Mouse (Mus musculus) cerebellum, adult 2 months (tissue): ENCODE measurements around the gene Lexm. TPM values are rescaled to one million over a fixed set of nuclear protein-coding genes. Genes with fewer than 3 reads are reported as not detected.

ENCODE experiments used
- DNase-seq, 2 experiments: peaks; one replicate each; pipeline ENCODE4 v3.0.0; 2021
- H3K27ac ChIP-seq: fragments of 200-500 bp; 2 replicates; pipeline ENCODE4 v1.5.1; 2012; ENCODE audit warnings: low read length, control low read depth, inconsistent platforms; ENCODE audit not compliant: insufficient read depth
- H3K27me3 ChIP-seq: fragments of 200-500 bp; 2 replicates; pipeline ENCODE4 v1.6.1; 2012; ENCODE audit warnings: inconsistent platforms, mild to moderate bottlenecking, low read length, moderate library complexity; ENCODE audit not compliant: control insufficient read depth, insufficient read depth
- H3K4me1 ChIP-seq: fragments of 200-500 bp; 2 replicates; pipeline ENCODE4 v1.6.1; 2011; ENCODE audit warnings: low read length; ENCODE audit not compliant: control insufficient read depth, insufficient read depth
- H3K4me3 ChIP-seq: fragments of 200-500 bp; replicated peaks from 2 replicates; pipeline ENCODE3; 2011; ENCODE audit warnings: mild to moderate bottlenecking, low read depth, low read length, control low read depth; ENCODE audit not compliant: insufficient read depth
- CTCF ChIP-seq: fragments of 200-500 bp; IDR thresholded peaks from 2 replicates; pipeline ENCODE4 v1.5.1; 2011; ENCODE audit warnings: low read depth, mild to moderate bottlenecking, control low read depth, low read length, moderate library complexity, borderline replicate concordance; ENCODE audit not compliant: insufficient read depth
- POLR2A ChIP-seq: fragments of 200-500 bp; IDR thresholded peaks from 2 replicates; pipeline ENCODE4 v1.6.1; 2011; ENCODE audit warnings: low read length, control low read depth, borderline replicate concordance; ENCODE audit not compliant: insufficient read depth
- WGBS: fragments of 180-500 bp; shearing (Covaris S2); methylation state at CpG from one replicate; pipeline ENCODE4 v1.1.7; 2018; 5-methylcytosine and 5-hydroxymethylcytosine counted together
- polyA plus RNA-seq: library from polyadenylated mRNA; depleted of rRNA; stranded (reverse); fragments of >200 nt; gene quantifications from 2 replicates; pipeline ENCODE4 v1.2.3, GENCODE M21; 2012

Gene Lexm
- polyA plus RNA-seq, 1 experiment: 0.15 TPM

DNA sequence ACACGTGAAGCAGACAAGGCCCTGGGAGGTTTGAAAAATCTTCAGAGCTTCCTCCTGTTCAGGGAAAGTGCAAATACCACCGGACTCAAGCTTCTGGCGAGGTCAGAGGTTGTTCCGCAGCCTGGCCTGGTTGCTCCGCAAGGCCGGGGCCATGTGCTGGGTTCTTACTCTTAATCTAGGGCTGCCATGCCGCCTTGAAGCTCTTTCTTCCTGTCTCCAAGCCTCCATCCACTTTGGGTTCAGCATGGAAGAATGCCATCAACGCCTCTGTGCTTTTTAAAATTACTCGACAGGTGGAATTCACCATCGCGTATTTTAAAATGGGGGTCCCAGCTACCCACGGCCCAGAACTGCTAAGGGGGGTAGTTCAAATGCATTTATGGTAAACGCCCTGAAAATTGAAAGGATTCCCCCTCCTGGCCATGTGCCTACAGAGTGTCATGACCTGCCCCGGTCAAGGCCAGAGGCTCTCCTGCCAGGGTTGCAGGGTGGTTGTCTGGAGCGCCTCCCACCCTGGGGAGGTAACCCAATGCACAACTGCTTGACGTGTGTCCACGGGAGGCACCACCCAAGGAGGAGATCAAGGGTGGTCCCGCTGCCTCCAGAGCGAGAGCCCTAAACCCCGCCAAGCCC is 56.7 kb downstream of the Lexm start:
- no peaks in the 10 kb centered on the region for H3K27me3 ChIP-seq
- TF ChIP-seq CTCF (no peak), POLR2A (no peak)
- H3K4me3 ChIP-seq: peak overlapping the region; percentile 67
- no peak overlapping the region for H3K27ac ChIP-seq
- DNase-seq: no peak
- WGBS: 2% methylated on average over 20 of the region's 20 CpGs
- peaks cover 6% of the 10 kb centered on the region for H3K4me1 ChIP-seq

DNA sequence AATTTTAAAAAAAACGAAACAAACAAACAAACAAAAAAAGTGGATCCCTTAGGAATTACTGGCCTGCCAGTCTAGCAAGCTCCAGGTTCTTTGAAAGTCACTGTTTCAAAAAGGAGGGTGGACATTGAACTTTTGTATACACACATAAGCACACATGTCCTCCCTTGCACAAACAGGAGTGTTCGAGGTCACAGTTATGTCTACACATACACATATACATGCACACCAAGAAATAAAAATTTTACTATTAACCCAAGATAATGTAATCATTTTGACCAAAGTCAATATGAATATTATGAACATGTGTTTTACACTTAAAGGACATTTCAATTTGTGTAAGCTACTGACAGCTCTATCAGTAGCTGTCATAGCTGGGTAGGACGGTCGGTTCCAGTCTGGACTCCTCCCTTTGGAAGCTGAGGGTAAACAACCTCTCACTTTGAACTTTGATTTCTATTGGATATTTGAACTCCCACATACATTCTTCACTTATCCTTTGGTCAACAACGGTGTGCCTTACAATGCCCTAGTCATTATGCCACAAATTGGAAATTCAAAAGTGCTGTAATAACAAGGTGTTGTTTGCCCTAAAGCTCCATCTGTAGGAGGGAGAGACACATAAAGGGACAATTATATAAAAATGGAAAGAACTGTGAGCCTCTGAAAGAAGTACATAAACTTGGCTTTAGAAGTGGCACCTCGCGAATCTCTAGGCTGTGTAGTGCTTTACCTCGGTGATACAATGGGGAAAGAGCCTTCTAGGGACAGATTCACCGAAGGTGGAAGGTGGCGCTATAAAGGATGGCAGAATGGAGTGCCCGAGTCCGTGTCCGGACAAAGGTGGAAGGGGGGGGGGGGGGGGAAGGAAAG is 57.5 kb downstream of the Lexm start:
- peak in 1 of 2 experiments; percentile 50 for DNase-seq
- H3K27ac ChIP-seq: no peak overlapping the region
- H3K4me1 ChIP-seq: peaks cover 6% of the 10 kb centered on the region
- no peak overlapping the region for H3K4me3 ChIP-seq
- TF ChIP-seq POLR2A: no peak
- TF ChIP-seq CTCF: no peak
- 41% methylated on average over 13 of the region's 13 CpGs for WGBS
- H3K27me3 ChIP-seq: no peaks in the 10 kb centered on the region

DNA sequence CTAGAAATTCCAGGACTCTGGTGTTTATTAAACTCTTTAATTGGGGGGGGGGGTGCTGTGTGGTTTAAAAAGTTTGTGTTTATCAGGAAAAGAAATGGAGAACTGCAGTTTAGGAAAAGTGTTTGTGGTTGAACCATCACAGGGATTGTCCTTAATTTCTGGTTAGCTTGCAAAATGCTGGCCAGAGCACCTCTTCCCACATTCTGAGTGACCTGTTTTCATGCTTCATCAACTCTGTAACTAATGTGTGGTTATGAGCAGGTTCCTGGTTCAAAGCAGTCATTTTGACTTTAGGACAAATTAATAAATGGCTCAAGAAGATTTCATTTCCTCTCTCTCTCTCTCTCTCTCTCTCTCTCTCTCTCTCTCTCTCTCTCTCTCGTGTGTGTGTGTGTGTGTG is 59.1 kb downstream of the Lexm start:
- 43% methylated on average over 1 of the region's 1 CpGs for WGBS
- H3K27ac ChIP-seq: no peak overlapping the region
- no peaks in the 10 kb centered on the region for H3K27me3 ChIP-seq
- no peak for TF ChIP-seq POLR2A
- TF ChIP-seq CTCF: no peak
- DNase-seq: no peak
- H3K4me1 ChIP-seq: peaks cover under 1% of the 10 kb centered on the region; the same call in 1 of the 2 replicates
- no peak overlapping the region for H3K4me3 ChIP-seq

DNA sequence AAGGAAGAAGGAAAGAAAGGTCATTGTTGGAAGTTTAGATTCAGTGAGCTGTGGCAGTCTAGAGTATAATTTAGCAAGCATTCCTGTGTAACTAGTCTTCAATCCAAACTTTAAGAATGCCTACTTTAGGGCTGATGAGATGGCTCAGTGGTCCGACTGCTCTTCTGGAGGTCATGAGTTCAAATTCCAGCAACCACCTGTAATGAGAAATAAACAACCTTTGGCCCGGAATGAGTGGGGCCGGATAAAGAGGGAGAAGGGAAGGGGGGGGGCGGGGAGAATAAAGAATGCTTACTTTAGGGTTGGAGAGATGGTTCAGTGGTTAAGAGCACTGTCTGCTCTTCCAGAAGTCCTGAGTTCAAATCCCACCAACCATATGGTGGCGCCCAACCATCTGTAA is 59.8 kb downstream of the Lexm start:
- Histone ChIP-seq H3K4me1 (no peaks in the 10 kb centered on the region), H3K27me3 (no peaks in the 10 kb centered on the region), H3K27ac (no peak overlapping the region), H3K4me3 (no peak overlapping the region)
- 91% methylated on average over 5 of the region's 5 CpGs for WGBS
- no peak for TF ChIP-seq CTCF
- no peak for DNase-seq

DNA sequence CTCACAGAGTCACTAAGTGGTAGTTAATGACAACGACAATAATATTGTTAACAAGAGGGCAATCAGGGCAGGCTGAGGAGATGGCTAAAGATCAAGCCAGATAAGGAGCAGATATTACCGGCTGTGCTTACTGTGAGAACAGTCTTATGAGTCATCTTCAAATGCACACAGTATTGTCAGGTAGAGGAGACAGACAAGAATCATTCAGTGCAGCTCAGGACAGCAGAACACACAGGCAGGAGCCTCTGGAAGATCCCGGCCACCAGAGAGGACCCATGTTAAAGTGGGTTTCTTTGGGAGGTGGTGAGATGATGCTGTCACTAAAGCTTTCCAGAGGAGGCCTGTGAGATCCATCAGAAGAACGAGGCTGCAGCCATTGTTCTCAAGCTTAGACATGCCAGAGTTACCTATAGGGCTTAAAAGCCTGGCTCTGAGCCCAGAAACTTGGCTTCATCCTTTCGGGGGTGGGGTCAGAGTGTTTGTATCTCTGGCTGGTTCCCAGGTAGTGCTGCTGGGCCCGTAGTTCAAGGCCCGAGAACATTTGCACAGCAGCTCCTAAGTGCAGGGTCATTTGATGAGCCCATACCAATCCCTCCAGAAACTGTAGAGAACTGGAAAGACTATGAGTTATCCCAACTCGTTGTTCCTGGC is 66.4 kb downstream of the Lexm start:
- TF ChIP-seq CTCF (no peak), POLR2A (no peak)
- 60% methylated on average over 8 of the region's 8 CpGs for WGBS

DNA sequence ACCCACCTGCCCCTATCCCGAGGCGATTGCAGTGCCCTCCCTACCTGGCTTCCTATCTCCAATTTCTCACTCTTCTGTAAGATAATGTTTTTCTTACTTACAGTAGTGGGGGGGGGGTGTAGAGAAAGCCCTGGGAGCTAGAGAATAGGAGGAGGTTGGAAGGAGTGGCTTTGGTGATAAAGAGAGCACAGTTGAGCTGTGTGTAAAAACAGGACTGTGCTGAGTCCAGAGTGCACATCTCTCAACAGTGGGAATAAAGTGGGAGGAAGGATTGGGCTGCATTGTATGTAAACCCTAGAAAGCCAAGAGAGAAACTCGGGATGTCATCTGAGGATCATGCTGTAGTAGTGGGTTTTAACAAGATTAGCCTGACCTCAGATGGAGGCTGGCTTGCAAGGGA is 68.9 kb downstream of the Lexm start:
- Histone ChIP-seq H3K27me3 (no peaks in the 10 kb centered on the region), H3K4me1 (no peaks in the 10 kb centered on the region), H3K4me3 (no peak overlapping the region), H3K27ac (no peak overlapping the region)
- no peak for DNase-seq
- 85% methylated on average over 3 of the region's 3 CpGs for WGBS
- TF ChIP-seq POLR2A (no peak), CTCF (no peak)

More for the DNA sequence above, 66.4 kb downstream of the Lexm start:
- H3K27me3 ChIP-seq: no peaks in the 10 kb centered on the region
- no peak for DNase-seq
- H3K27ac ChIP-seq: no peak overlapping the region
- no peaks in the 10 kb centered on the region for H3K4me1 ChIP-seq
- no peak overlapping the region for H3K4me3 ChIP-seq

DNA sequence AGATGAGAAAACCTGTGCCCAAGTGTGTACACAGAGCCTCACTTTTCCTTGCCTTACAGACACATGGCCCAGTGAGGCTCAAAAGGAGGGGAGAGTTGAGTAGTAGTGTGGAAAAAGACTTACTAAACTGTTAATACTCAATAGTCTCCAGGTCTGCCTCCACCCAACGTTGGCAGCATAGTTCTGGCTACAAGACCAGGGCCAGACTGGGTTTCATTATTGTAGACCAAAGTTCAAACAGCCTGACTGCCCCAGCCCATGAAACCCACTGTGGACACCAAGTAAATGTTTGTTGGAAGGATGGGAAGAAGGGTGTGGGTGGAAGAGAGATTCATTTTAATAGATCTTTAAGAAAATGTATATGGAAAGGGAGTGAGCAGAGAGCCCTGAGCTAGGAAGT is 70.1 kb downstream of the Lexm start:
- H3K27me3 ChIP-seq: no peaks in the 10 kb centered on the region
- TF ChIP-seq POLR2A: no peak
- no peak for TF ChIP-seq CTCF
- H3K27ac ChIP-seq: no peak overlapping the region
- DNase-seq: no peak
- 65% methylated on average over 1 of the region's 1 CpGs for WGBS
- no peak overlapping the region for H3K4me3 ChIP-seq
- no peaks in the 10 kb centered on the region for H3K4me1 ChIP-seq
